Mouse (Mus musculus): ENCODE data around the gene Astn2. TPM values are rescaled to one million over a fixed set of nuclear protein-coding genes. Genes with fewer than 3 reads are reported as not detected.

Gene Astn2
- polyA plus RNA-seq, 1 experiment from 2014 or later: 0.52 TPM

DNA sequence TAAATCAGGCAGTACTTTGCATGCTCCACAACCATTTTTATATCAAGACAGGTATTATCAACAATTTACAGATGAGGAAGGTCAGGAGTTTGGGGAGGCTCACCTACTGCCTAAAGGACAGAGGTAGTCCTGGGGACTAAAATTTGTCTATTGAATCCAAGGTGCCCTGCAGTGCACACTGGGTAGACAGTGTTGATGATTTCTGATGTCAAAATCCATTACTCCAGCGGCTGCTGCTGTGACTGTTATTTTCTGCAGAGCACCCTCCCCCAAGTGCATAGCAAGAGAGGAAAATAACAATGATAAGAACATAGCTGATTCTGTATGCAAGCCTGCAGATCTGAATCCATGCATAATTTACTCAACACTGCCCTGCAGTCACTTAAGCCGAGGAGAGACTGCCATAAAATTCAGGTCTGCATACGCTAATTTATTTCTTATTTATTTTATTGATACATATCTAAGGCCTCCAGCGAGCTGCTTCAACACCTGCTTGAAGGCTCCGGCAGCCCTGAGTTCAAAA lies 660.3 kb downstream of the Astn2 start:
- H3K9me3 ChIP-seq (replicated peaks): no peaks in the 10 kb centered on the region
- H3K36me3 ChIP-seq: no peaks in the 10 kb centered on the region
- H3K4me1 ChIP-seq (replicated peaks): peaks cover 6% of the 10 kb centered on the region; the same call in 1 of the 2 replicates
- H3K9ac ChIP-seq: no peak overlapping the region
- no peak overlapping the region for H3K4me3 ChIP-seq
- no peak overlapping the region for H3K4me2 ChIP-seq
- H3K27me3 ChIP-seq: no peaks in the 10 kb centered on the region
- H3K27ac ChIP-seq: no peak overlapping the region
- 57% methylated on average over 5 of the region's 5 CpGs for WGBS
- no peak for ATAC-seq (replicated peaks; ENCODE audit: insufficient number of reproducible peaks, insufficient read depth, low FRiP score, low read depth)

DNA sequence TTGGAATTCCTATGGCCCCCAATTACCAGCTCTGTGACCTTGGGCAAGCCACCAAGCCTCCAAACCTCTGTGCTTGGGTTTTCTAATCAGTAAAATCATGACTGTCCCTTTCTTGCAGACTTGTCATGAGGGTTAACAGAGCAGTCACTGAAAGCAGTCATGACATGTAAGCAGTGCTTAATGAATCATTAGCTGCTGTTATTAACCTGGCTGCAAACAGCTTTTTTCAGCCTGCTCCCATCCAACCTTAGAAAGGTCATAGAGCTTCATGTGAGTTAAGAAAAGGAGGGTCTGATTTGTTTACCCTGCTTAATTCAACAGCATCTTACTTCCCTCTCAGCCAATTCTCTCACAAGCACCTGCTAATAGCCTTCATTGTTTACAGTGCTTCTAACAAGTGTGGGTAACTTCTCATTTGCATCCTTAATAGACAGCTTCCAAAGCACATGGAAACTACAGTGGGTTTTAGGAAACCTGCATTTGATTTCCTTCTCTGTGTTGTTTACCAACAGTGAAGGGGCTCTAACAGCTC lies 661.2 kb downstream of the Astn2 start:
- Histone ChIP-seq H3K4me1 (replicated peaks) (peaks cover 6% of the 10 kb centered on the region; the same call in 1 of the 2 replicates), H3K4me2 (no peak overlapping the region), H3K9ac (no peak overlapping the region), H3K36me3 (no peaks in the 10 kb centered on the region), H3K27ac (no peak overlapping the region), H3K4me3 (no peak overlapping the region), H3K27me3 (no peaks in the 10 kb centered on the region), H3K9me3 (replicated peaks) (no peaks in the 10 kb centered on the region)
- no peak for ATAC-seq (replicated peaks; ENCODE audit: insufficient number of reproducible peaks, insufficient read depth, low FRiP score, low read depth)

DNA sequence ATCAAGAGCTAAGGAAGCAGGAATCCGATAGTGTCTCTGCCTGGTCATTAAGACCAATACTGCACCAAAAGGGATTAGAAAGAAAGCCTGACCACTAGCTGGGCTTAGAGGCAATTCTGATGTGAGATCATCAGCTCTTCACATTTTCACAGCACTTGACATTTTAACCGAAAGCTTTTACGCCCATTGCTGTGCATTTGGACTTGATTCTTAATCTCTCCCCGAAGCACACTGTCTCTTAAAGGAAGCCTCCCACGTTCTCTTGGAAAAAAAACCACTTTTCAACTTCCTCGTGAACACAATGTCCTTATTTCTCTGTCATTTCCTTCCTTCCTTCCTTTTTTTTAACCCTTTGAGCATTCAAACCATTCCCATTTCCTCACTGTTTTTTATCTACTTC lies 680.0 kb downstream of the Astn2 start:
- Histone ChIP-seq H3K9ac (no peak overlapping the region), H3K4me3 (no peak overlapping the region), H3K4me1 (replicated peaks) (no peaks in the 10 kb centered on the region), H3K36me3 (no peaks in the 10 kb centered on the region), H3K27ac (no peak overlapping the region), H3K9me3 (replicated peaks) (no peaks in the 10 kb centered on the region), H3K4me2 (no peak overlapping the region), H3K27me3 (no peaks in the 10 kb centered on the region)
- WGBS: 52% methylated on average over 6 of the region's 6 CpGs
- no peak for ATAC-seq (replicated peaks; ENCODE audit: insufficient number of reproducible peaks, insufficient read depth, low FRiP score, low read depth)

DNA sequence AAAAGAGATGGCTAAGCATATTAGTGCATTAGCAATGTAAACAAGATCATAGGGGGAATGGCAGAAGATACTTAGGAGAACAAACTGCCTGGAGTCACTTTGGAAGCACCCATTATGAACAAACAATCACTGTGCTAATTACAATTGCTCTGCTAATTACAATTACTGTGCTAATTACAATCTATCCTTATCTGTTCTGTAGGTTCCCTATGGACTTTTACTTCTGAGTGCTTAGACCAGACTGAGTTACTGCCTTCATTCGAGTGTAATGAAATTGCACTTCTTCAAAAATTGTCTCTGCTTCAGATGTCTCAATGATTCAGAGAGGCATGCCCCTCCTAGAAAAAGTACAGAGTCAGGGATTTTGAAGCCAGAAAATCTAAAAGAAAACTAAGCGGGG lies 684.8 kb downstream of the Astn2 start:
- ATAC-seq (replicated peaks; ENCODE audit: insufficient number of reproducible peaks, insufficient read depth, low FRiP score, low read depth): no peak
- Histone ChIP-seq H3K9ac (no peak overlapping the region), H3K27me3 (no peaks in the 10 kb centered on the region), H3K4me1 (replicated peaks) (no peaks in the 10 kb centered on the region), H3K27ac (no peak overlapping the region), H3K9me3 (replicated peaks) (no peaks in the 10 kb centered on the region), H3K36me3 (no peaks in the 10 kb centered on the region), H3K4me2 (no peak overlapping the region), H3K4me3 (no peak overlapping the region)
- 73% methylated on average over 2 of the region's 2 CpGs for WGBS

DNA sequence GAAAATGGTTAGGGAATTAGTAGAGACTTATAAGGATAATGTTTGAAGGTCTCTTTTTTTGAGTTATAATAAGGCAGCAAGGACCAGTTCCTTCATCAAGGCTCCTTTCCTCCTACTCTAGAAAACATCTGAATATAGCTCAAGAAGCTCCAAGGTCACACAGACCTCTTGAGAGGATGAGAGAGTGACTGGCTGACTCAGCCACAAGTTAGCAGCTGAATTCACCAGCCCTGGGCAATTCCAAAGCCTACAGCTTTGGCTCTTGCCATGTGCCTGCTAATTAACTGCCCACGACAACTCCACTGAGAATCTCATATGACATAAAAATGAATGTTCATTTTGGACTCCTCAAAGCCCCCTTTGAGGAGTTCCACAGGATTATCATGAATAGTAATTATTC lies 686.5 kb downstream of the Astn2 start:
- no peak overlapping the region for H3K9ac ChIP-seq
- 68% methylated on average over 1 of the region's 1 CpGs for WGBS
- H3K4me2 ChIP-seq: no peak overlapping the region
- H3K4me1 ChIP-seq (replicated peaks): no peaks in the 10 kb centered on the region
- H3K4me3 ChIP-seq: no peak overlapping the region
- no peak overlapping the region for H3K27ac ChIP-seq
- no peaks in the 10 kb centered on the region for H3K9me3 ChIP-seq (replicated peaks)
- no peak for ATAC-seq (replicated peaks; ENCODE audit: insufficient number of reproducible peaks, insufficient read depth, low FRiP score, low read depth)
- no peaks in the 10 kb centered on the region for H3K36me3 ChIP-seq
- H3K27me3 ChIP-seq: no peaks in the 10 kb centered on the region

DNA sequence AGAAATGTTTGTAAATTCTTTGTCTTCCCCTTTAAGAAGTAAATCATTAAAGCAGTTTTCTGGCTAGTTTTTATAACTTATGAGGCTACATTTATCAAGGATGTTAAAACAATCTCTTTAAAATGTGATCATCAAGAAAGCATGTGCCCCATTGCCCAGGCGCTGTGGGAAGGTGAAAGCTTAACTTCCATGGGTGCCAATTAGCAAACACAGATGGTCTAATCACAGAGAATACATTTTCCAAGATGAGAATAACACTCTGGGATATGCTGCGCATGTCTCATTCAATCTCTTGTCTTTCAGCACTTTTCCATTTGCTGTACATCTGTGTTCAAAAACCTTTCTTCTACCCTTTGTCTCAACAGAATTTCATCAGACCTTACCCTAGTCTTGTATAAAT lies 688.3 kb downstream of the Astn2 start:
- 81% methylated on average over 2 of the region's 2 CpGs for WGBS
- Histone ChIP-seq H3K27ac (no peak overlapping the region), H3K4me2 (no peak overlapping the region), H3K9me3 (replicated peaks) (no peaks in the 10 kb centered on the region), H3K36me3 (no peaks in the 10 kb centered on the region), H3K27me3 (no peaks in the 10 kb centered on the region), H3K4me1 (replicated peaks) (no peaks in the 10 kb centered on the region), H3K4me3 (no peak overlapping the region), H3K9ac (no peak overlapping the region)
- no peak for ATAC-seq (replicated peaks; ENCODE audit: insufficient number of reproducible peaks, insufficient read depth, low FRiP score, low read depth)

DNA sequence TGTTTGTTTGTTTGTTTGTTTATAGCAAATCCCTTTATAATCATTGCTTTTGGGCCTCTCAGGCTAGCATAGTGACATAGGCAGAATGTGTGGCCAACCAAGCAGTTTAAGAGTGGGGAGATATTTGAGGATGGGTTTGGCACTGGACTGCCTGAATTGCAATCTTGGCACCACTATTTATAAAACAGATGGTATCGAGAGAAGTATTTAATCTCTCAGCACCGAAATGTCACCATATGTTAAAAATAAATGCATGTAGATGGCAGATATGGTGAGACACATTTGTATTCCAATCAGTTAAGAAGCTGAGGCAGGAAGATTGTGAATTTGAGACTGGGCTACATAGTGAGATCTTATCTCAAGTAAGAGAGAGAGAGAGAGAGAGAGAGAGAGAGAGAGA lies 692.7 kb downstream of the Astn2 start:
- Histone ChIP-seq H3K27me3 (no peaks in the 10 kb centered on the region), H3K27ac (no peak overlapping the region), H3K36me3 (no peaks in the 10 kb centered on the region), H3K4me2 (no peak overlapping the region), H3K4me1 (replicated peaks) (no peaks in the 10 kb centered on the region), H3K4me3 (no peak overlapping the region), H3K9me3 (replicated peaks) (no peaks in the 10 kb centered on the region), H3K9ac (no peak overlapping the region)
- 57% methylated on average over 2 of the region's 2 CpGs for WGBS
- ATAC-seq (replicated peaks; ENCODE audit: insufficient number of reproducible peaks, insufficient read depth, low FRiP score, low read depth): no peak

DNA sequence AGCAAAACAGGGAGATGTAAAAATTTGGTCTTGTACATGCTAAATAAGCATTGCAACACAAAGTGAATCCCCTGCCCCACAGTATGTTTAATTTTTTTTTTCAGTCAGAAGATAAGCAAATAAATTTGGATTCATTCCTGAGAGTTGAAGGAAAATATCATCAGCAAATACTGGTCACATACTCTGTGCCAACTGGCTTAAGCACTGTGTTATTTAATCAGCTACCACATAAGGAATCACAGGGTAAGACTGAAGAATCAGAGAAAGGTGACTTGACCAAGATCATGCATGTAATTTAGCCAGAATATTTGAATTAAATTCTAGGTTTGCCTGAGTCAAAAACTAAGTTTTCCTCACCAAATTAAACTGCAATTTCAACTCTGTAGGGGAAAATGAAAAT lies 693.8 kb downstream of the Astn2 start:
- Histone ChIP-seq H3K9ac (no peak overlapping the region), H3K4me1 (replicated peaks) (no peaks in the 10 kb centered on the region), H3K9me3 (replicated peaks) (no peaks in the 10 kb centered on the region), H3K4me3 (no peak overlapping the region), H3K27me3 (no peaks in the 10 kb centered on the region), H3K36me3 (no peaks in the 10 kb centered on the region), H3K27ac (no peak overlapping the region), H3K4me2 (no peak overlapping the region)
- ATAC-seq (replicated peaks; ENCODE audit: insufficient number of reproducible peaks, insufficient read depth, low FRiP score, low read depth): no peak

DNA sequence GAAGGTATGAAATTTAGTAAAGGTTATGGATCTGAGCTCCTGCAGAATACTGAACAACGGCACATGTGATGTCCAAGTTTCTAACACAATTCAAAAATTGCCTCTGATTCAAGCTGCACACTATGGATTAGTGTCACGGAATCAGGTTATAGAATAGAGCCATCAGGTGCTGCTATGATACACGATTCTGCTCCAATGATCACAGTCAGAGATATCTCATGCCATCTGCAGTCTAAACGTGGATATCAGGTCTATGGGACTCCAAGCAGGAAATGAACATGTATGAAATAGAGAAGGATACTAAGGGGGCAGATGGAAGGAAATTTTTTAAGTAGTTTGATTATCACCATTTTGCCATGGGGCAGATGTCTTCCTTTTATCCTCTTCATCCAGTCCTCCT lies 702.6 kb downstream of the Astn2 start:
- no peaks in the 10 kb centered on the region for H3K36me3 ChIP-seq
- H3K4me1 ChIP-seq (replicated peaks): no peaks in the 10 kb centered on the region

DNA sequence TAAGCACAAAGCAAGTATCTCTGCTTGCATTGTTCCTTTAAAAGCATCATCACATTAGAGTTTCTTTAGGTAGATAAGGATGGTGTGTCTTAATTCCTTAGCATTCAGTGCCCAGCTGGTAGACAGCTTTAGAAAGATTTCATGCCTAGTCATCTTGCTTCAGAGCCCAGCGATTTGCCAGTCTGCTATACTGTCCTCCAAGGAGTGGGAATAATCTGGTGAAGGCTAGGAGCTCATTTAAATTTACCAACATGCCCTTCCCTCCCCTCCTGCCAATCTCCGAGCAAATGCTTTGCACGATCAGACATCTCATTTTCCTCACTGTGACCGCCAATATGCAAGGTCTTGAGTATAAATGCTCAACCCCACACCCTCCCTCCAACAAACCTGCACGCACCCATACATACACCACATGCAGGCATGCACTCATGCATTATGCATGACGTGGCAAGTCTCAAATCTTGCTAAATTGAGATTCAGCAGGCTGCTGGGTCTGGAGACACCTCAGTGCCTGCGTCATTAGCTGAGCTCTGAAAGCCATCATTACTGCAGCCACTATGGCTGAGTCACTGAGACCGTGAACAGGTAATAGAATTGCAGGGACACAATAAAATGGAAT lies 704.6 kb downstream of the Astn2 start:
- WGBS: 71% methylated on average over 8 of the region's 8 CpGs

More for the DNA sequence above, 702.6 kb downstream of the Astn2 start:
- Histone ChIP-seq H3K27me3 (no peaks in the 10 kb centered on the region), H3K27ac (no peak overlapping the region), H3K9me3 (replicated peaks) (no peaks in the 10 kb centered on the region), H3K4me3 (no peak overlapping the region), H3K4me2 (no peak overlapping the region), H3K9ac (no peak overlapping the region)
- ATAC-seq (replicated peaks; ENCODE audit: insufficient number of reproducible peaks, insufficient read depth, low FRiP score, low read depth): no peak
- WGBS: 72% methylated on average over 4 of the region's 4 CpGs

DNA sequence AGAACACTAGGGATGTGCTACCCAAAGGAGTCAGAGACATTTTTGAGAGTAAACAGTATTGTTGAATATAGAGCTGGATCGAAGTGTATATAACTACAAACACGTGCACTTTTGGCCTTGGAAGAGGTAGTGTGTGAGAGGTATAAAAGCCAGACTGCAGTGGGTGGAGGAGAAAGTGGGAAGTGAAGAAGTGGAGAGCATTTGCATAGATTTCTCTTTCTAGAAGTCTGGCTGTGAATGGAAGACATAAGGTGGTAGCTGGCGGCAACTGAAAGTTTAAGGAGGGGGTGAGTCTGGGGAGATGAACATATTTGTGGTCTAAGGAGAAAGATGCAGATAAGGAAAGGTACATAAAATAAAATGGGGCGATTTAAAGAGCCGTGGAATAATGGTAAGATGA lies 709.2 kb downstream of the Astn2 start:
- no peaks in the 10 kb centered on the region for H3K9me3 ChIP-seq (replicated peaks)
- no peak for ATAC-seq (replicated peaks; ENCODE audit: insufficient number of reproducible peaks, insufficient read depth, low FRiP score, low read depth)
- no peak overlapping the region for H3K4me3 ChIP-seq
- no peak overlapping the region for H3K9ac ChIP-seq
- H3K4me2 ChIP-seq: no peak overlapping the region
- H3K27ac ChIP-seq: no peak overlapping the region
- no peaks in the 10 kb centered on the region for H3K4me1 ChIP-seq (replicated peaks)
- 80% methylated on average over 5 of the region's 5 CpGs for WGBS
- H3K36me3 ChIP-seq: no peaks in the 10 kb centered on the region
- H3K27me3 ChIP-seq: no peaks in the 10 kb centered on the region

More for the DNA sequence above, 704.6 kb downstream of the Astn2 start:
- H3K9ac ChIP-seq: no peak overlapping the region
- no peaks in the 10 kb centered on the region for H3K27me3 ChIP-seq
- no peaks in the 10 kb centered on the region for H3K9me3 ChIP-seq (replicated peaks)
- H3K27ac ChIP-seq: no peak overlapping the region
- no peaks in the 10 kb centered on the region for H3K36me3 ChIP-seq
- H3K4me3 ChIP-seq: no peak overlapping the region
- ATAC-seq (replicated peaks; ENCODE audit: insufficient number of reproducible peaks, insufficient read depth, low FRiP score, low read depth): no peak
- no peaks in the 10 kb centered on the region for H3K4me1 ChIP-seq (replicated peaks)
- no peak overlapping the region for H3K4me2 ChIP-seq

DNA sequence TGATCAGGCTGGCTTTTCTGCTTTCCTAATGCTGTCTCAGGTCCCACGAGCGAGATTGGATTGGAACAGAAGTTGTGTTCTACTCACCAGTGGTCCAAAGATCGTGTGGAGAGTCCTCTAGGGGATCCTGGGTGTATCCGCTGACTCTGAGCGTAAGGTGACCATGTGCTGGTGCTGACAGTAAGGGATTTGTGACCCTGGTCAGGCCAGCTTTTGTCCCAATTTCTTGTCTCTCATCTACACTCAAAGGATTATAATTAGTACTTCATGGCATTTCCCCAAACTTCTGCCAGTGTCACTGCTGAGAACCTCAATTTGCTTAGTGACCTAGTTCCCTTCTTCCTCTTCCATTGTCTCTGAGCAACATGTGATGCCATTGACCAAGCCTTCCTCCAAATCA lies 710.4 kb downstream of the Astn2 start:
- Histone ChIP-seq H3K36me3 (no peaks in the 10 kb centered on the region), H3K9me3 (replicated peaks) (no peaks in the 10 kb centered on the region), H3K27me3 (no peaks in the 10 kb centered on the region), H3K4me3 (no peak overlapping the region), H3K27ac (no peak overlapping the region), H3K4me1 (replicated peaks) (no peaks in the 10 kb centered on the region), H3K9ac (no peak overlapping the region), H3K4me2 (no peak overlapping the region)
- ATAC-seq (replicated peaks; ENCODE audit: insufficient number of reproducible peaks, insufficient read depth, low FRiP score, low read depth): no peak
- WGBS: 80% methylated on average over 5 of the region's 5 CpGs
